Mouse (Mus musculus): Measurements from ENCODE around the gene Nudt17.
A peak's percentile ranks its signal among the peaks of the same experiment; 100 is the strongest.
"Not testable (repeated sequence)": the region's sequence is repeated elsewhere in the genome, so short reads cannot be mapped to it uniquely, and the experiment has no call there.

Nudt17 gene

DNA sequence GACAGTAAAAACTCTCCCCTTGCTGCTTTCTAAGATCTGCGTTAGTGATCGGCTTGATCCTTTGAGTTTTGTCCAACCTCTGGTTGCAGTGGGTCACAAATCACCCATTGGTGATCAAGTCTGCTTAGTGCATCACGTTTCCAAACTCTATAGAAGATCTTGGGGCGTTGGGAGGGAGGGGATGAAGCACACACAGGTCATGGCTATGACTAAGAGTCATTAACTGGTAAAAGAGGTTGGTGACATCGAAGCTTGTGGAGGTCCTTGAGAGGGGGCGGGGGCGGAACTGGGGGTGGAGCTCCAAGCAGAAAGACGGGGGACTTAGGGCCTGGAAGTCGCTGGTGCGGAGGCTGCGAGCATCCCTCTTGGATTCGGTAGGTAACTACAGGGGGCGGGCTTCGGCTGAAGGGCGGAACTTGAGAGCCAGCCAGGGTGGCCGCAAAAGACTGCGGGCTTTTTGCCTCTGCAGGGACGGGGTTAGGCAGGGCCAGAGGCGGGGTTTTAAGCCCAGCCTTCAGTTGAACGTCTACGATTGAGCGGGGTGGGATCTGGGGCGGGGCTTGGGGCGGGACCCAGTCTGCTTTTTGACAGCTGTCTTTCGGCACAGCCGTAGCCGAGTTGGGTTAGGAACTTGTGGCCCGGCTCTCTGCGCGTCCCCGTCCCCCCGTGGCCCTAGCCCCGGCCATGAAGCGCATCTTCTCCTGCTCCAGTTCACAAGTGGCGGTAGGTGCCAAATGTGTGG is 38.5 kb downstream of the Nudt17 start, which contains the start of gene Ankrd35:
Gene Ankrd35, plus strand, starts transcription at position 405 of the 742 bp plus-strand sequence.
- peak; percentile 32 for DNase-seq (ENCODE audit: low spot score)

- no peak for DNase-seq (ENCODE audit: low spot score)
These were observed 39.8 kb downstream of the Nudt17 start for GRCm38 (mm10) chr3:96668424-96669067.

DNA sequence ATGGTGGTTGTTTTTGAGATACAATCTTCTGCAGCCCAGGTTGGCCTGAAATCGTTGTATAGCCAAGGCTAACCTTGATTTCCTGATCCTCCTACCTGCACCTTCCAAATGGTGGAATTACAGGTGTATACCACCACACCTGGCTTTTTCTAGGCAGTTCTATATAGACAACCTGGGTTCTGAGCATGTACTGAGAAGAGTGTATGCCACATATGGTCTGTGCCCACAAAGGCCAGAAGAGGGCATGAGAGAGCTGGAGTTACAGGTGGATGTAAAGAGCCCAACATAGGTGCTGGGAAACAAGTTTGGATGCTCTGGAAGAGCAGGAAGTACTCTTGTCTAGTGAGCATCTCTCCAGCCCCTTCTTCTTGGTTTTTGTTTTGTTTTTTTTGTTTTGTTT is 41.0 kb downstream of the Nudt17 start:
- no peak for DNase-seq (ENCODE audit: low spot score)

DNA sequence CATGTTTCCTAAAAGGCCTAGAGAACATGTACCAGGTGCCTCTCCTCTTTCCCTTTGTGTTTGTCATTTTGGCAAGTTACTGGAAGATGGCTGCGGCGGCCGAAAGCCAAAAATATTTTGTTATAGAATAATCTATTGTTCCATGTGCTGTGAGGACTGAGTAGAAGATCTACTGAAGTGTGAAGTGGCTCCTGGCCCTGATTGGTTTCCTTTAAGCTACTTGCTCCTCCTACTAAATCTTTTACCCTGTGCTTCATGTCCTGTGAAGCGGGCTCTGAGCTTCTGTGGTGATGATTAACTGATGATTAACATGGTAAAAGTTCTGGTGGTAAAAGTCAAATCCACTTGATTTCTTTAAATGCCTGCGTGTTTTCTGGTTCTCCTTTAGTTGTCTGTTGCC is 41.4 kb downstream of the Nudt17 start:
- DNase-seq (ENCODE audit: low spot score) = no peak

GRCm38 (mm10) chr3:96665732-96666363 is 42.5 kb downstream of the Nudt17 start:
- not testable (repeated sequence) for DNase-seq (ENCODE audit: low spot score)

GRCm38 (mm10) chr3:96663432-96664239 is 44.7 kb downstream of the Nudt17 start:
- DNase-seq (ENCODE audit: low spot score) = peak; percentile 85

- DNase-seq (ENCODE audit: low spot score) = no peak
These were observed 45.5 kb downstream of the Nudt17 start for GRCm38 (mm10) chr3:96662731-96663316.

- no peak for DNase-seq (ENCODE audit: low spot score)
These were observed 47.5 kb downstream of the Nudt17 start for GRCm38 (mm10) chr3:96660901-96661300.

All from layer of hippocampus, adult 9-10 months (tissue).